In the genomic region with DNA sequence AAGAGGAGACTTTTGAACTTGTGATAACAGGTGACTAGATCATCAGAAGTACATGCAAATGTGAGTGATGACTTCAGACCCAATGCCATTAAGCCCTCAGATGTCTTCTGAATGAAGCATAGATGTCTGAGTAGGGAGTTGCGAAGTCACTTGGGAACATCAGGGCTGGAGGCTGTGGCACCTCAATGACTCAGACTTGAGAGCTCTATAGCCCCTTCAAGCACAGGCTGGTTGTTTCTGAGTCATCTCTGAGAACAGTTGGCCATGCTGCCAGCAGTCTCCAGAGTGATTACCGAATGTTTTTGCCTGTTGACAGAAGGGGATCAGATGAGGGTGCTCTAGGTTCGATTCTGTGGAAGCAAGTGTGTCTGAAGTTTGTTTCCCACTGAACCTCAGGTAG, we compare ENCODE assay signal across 29 mouse cellular contexts.
DNase-seq lines count a peak whose midpoint lies in the region; ATAC-seq and TF ChIP-seq lines count a peak whose summit lies in the region.
"Had no signal": no experiment of that assay in that cellular context is flagged by ENCODE, and none has a peak within 500 bp of the region (broad histone marks: within the 10 kb centered on the region; RNA-seq: fewer than 3 reads in every experiment).

No protein-coding gene starts in this region.

- peak overlapping the region; percentile 53; the same call in 1 of the 2 replicates for H3K27ac ChIP-seq in layer of hippocampus, adult 2 months
- no peak overlapping the region for H3K27ac ChIP-seq in midbrain, embryonic 15.5 days
- H3K27ac ChIP-seq: embryonic facial prominence, embryonic 12.5 days; forebrain, embryonic 12.5 days; hindbrain, embryonic 14.5 days; kidney, postnatal 0 days; limb, embryonic 12.5 days; macrophage; neural tube, embryonic 13.5 days had no signal

- DNase-seq in layer of hippocampus, adult 2 months (ENCODE audit: low spot score in 2 of 2): peak in 1 of 2 experiments; percentile 27
- DNase-seq in layer of hippocampus, postnatal 14 days (ENCODE audit: low spot score in 2 of 2): no peak
- peak; percentile 22 to 23 for DNase-seq in right cerebral cortex, adult 2 months (ENCODE audit: low spot score in 2 of 2)
- DNase-seq in right cerebral cortex, postnatal 4 days: no peak
- DNase-seq in brain, adult 2 months (ENCODE audit: low read depth, low spot score): peak; percentile 84
- DNase-seq in right cerebral cortex, postnatal 36 days (ENCODE audit: low spot score in 2 of 2): peak; percentile 11 to 18
- no peak for DNase-seq in thymus, postnatal 0 days (ENCODE audit: low spot score)
- DNase-seq: adrenal gland, postnatal 36 days; cerebellum, adult 11-12 months; cerebellum, postnatal 14 days; heart, postnatal 36 days; kidney, adult 2 months; liver, postnatal 0 days; thymus, postnatal 14 days had no signal

- WGBS in midbrain, embryonic 15.5 days: 94% methylated on average over 3 of the region's 3 CpGs

- no peaks in the 10 kb centered on the region for H3K36me3 ChIP-seq in midbrain, embryonic 15.5 days (replicated peaks)
- H3K36me3 ChIP-seq: embryonic facial prominence, embryonic 12.5 days; forebrain, embryonic 12.5 days; limb, embryonic 12.5 days; neural tube, embryonic 13.5 days had no signal

- no peak for TF ChIP-seq CTCF in layer of hippocampus, adult 2 months (conservative IDR thresholded peaks at IDR 0.05)

- no peak for ATAC-seq in midbrain, embryonic 15.5 days (replicated peaks)
- ATAC-seq: CD4-positive, CD25-positive, alpha-beta regulatory T cell, adult 4 months; inflammation-experienced regulatory T-cells, adult 6 months; liver, postnatal 0 days; lung, postnatal 0 days; midbrain, embryonic 16.5 days; Patski had no signal

- no peaks in the 10 kb centered on the region for H3K27me3 ChIP-seq in midbrain, embryonic 15.5 days (replicated peaks)
- H3K27me3 ChIP-seq: embryonic facial prominence, embryonic 12.5 days; forebrain, embryonic 12.5 days; limb, embryonic 12.5 days; neural tube, embryonic 13.5 days; Patski had no signal

- H3K4me3 ChIP-seq in layer of hippocampus, adult 2 months: no peak overlapping the region
- H3K4me3 ChIP-seq in midbrain, embryonic 15.5 days: no peak overlapping the region
- H3K4me3 ChIP-seq: embryonic facial prominence, embryonic 12.5 days; forebrain, embryonic 12.5 days; limb, embryonic 12.5 days; myocyte; neural tube, embryonic 13.5 days had no signal

- H3K9me3 ChIP-seq in midbrain, embryonic 15.5 days: no peaks in the 10 kb centered on the region
- H3K9me3 ChIP-seq: embryonic facial prominence, embryonic 12.5 days; forebrain, embryonic 12.5 days; limb, embryonic 12.5 days; neural tube, embryonic 13.5 days had no signal

- no peaks in the 10 kb centered on the region for H3K4me1 ChIP-seq in midbrain, embryonic 15.5 days
- H3K4me1 ChIP-seq: embryonic facial prominence, embryonic 12.5 days; forebrain, embryonic 12.5 days; limb, embryonic 12.5 days; neural tube, embryonic 13.5 days had no signal

- no peak overlapping the region for H3K9ac ChIP-seq in midbrain, embryonic 15.5 days
- H3K9ac ChIP-seq: embryonic facial prominence, embryonic 12.5 days; forebrain, embryonic 12.5 days; hindbrain, embryonic 14.5 days; limb, embryonic 12.5 days; liver, postnatal 0 days; neural tube, embryonic 13.5 days had no signal

- no peak overlapping the region for H3K4me2 ChIP-seq in midbrain, embryonic 15.5 days
- H3K4me2 ChIP-seq: embryonic facial prominence, embryonic 12.5 days; forebrain, embryonic 12.5 days; hindbrain, embryonic 14.5 days; limb, embryonic 12.5 days; liver, embryonic 11.5 days; neural tube, embryonic 13.5 days had no signal

Comparison
In these comparisons a context has a peak if more than half of its experiments do, and no peak if none do; other contexts are left out.
1. DNase-seq: peak in right cerebral cortex, adult 2 months (2 of 2), brain, adult 2 months (single experiment) and right cerebral cortex, postnatal 36 days (2 of 2); none in layer of hippocampus, postnatal 14 days (0 of 2), right cerebral cortex, postnatal 4 days (single experiment) and thymus, postnatal 0 days (single experiment).